Mouse (Mus musculus): ENCODE measurements around the gene Acaca.
"Not testable (repeated sequence)": the region's sequence is repeated elsewhere in the genome, so short reads cannot be mapped to it uniquely, and the experiment has no call there.

Gene Acaca

GRCm38 (mm10) chr11:84290781-84291180 lies 161.3 kb downstream of the Acaca start:
- in situ Hi-C loops (cut with MboI; ENCODE audit: low pct_unique_long_range_greater_than_20kb in 1 of 2, low sequenced_read_pairs in 2 of 2, unreplicated experiment in 1 of 2): no loop called here

- in situ Hi-C loops (cut with MboI; ENCODE audit: low pct_unique_long_range_greater_than_20kb in 1 of 2, low sequenced_read_pairs in 2 of 2, unreplicated experiment in 1 of 2): no loop called here
Measured at GRCm38 (mm10) chr11:84292532-84292931, 163.1 kb downstream of the Acaca start.

- in situ Hi-C loops (cut with MboI; ENCODE audit: low pct_unique_long_range_greater_than_20kb in 1 of 2, low sequenced_read_pairs in 2 of 2, unreplicated experiment in 1 of 2): no loop called here
Measured at GRCm38 (mm10) chr11:84293288-84293687, 163.8 kb downstream of the Acaca start.

GRCm38 (mm10) chr11:84296337-84296736 lies 166.9 kb downstream of the Acaca start:
- in situ Hi-C loops (cut with MboI; ENCODE audit: low pct_unique_long_range_greater_than_20kb in 1 of 2, low sequenced_read_pairs in 2 of 2, unreplicated experiment in 1 of 2): no loop called here

GRCm38 (mm10) chr11:84305474-84305873 lies 176.0 kb downstream of the Acaca start:
- in situ Hi-C loops (cut with MboI; ENCODE audit: low pct_unique_long_range_greater_than_20kb in 1 of 2, low sequenced_read_pairs in 2 of 2, unreplicated experiment in 1 of 2): no loop called here

GRCm38 (mm10) chr11:84306158-84306742 lies 176.8 kb downstream of the Acaca start:
- in situ Hi-C loops (cut with MboI; ENCODE audit: low pct_unique_long_range_greater_than_20kb in 1 of 2, low sequenced_read_pairs in 2 of 2, unreplicated experiment in 1 of 2): no loop called here

GRCm38 (mm10) chr11:84324032-84324752 lies 194.7 kb downstream of the Acaca start:
- in situ Hi-C loops (cut with MboI; ENCODE audit: low pct_unique_long_range_greater_than_20kb in 1 of 2, low sequenced_read_pairs in 2 of 2, unreplicated experiment in 1 of 2): no loop called here

- in situ Hi-C loops (cut with MboI; ENCODE audit: low pct_unique_long_range_greater_than_20kb in 1 of 2, low sequenced_read_pairs in 2 of 2, unreplicated experiment in 1 of 2): no loop called here
Measured at GRCm38 (mm10) chr11:84327086-84327485, 197.6 kb downstream of the Acaca start.

GRCm38 (mm10) chr11:84332384-84332783 lies 202.9 kb downstream of the Acaca start:
- in situ Hi-C loops (cut with MboI; ENCODE audit: low pct_unique_long_range_greater_than_20kb in 1 of 2, low sequenced_read_pairs in 2 of 2, unreplicated experiment in 1 of 2): no loop called here

GRCm38 (mm10) chr11:84332860-84333259 lies 203.4 kb downstream of the Acaca start:
- in situ Hi-C loops (cut with MboI; ENCODE audit: low pct_unique_long_range_greater_than_20kb in 1 of 2, low sequenced_read_pairs in 2 of 2, unreplicated experiment in 1 of 2): no loop called here

GRCm38 (mm10) chr11:84338273-84338672 lies 208.8 kb downstream of the Acaca start:
- in situ Hi-C loops (cut with MboI; ENCODE audit: low pct_unique_long_range_greater_than_20kb in 1 of 2, low sequenced_read_pairs in 2 of 2, unreplicated experiment in 1 of 2): not testable (repeated sequence)

GRCm38 (mm10) chr11:84340630-84341029 lies 211.2 kb downstream of the Acaca start:
- in situ Hi-C loops (cut with MboI; ENCODE audit: low pct_unique_long_range_greater_than_20kb in 1 of 2, low sequenced_read_pairs in 2 of 2, unreplicated experiment in 1 of 2): no loop called here

- in situ Hi-C loops (cut with MboI; ENCODE audit: low pct_unique_long_range_greater_than_20kb in 1 of 2, low sequenced_read_pairs in 2 of 2, unreplicated experiment in 1 of 2): no loop called here
Measured at GRCm38 (mm10) chr11:84344522-84345236, 215.2 kb downstream of the Acaca start.

- in situ Hi-C loops (cut with MboI; ENCODE audit: low pct_unique_long_range_greater_than_20kb in 1 of 2, low sequenced_read_pairs in 2 of 2, unreplicated experiment in 1 of 2): no loop called here
Measured at GRCm38 (mm10) chr11:84347766-84348165, 218.3 kb downstream of the Acaca start.

- in situ Hi-C loops (cut with MboI; ENCODE audit: low pct_unique_long_range_greater_than_20kb in 1 of 2, low sequenced_read_pairs in 2 of 2, unreplicated experiment in 1 of 2): no loop called here
Measured at GRCm38 (mm10) chr11:84348843-84349825, 219.7 kb downstream of the Acaca start.

- in situ Hi-C loops (cut with MboI; ENCODE audit: low pct_unique_long_range_greater_than_20kb in 1 of 2, low sequenced_read_pairs in 2 of 2, unreplicated experiment in 1 of 2): no loop called here
Measured at GRCm38 (mm10) chr11:84351150-84351549, 221.7 kb downstream of the Acaca start.

- in situ Hi-C loops (cut with MboI; ENCODE audit: low pct_unique_long_range_greater_than_20kb in 1 of 2, low sequenced_read_pairs in 2 of 2, unreplicated experiment in 1 of 2): no loop called here
Measured at GRCm38 (mm10) chr11:84353058-84353726, 223.7 kb downstream of the Acaca start.

- in situ Hi-C loops (cut with MboI; ENCODE audit: low pct_unique_long_range_greater_than_20kb in 1 of 2, low sequenced_read_pairs in 2 of 2, unreplicated experiment in 1 of 2): no loop called here
Measured at GRCm38 (mm10) chr11:84357304-84357703, 227.8 kb downstream of the Acaca start.
